Mouse (Mus musculus) brain, embryonic 14.5 days (tissue): ENCODE measurements around the gene Cplx1.

ENCODE experiments used
- CTCF ChIP-seq: fragments of 200-500 bp; IDR thresholded peaks from 2 replicates; pipeline ENCODE4 v1.5.1; 2012; ENCODE audit warnings: inconsistent platforms, mild to moderate bottlenecking, moderate library complexity, borderline replicate concordance; ENCODE audit not compliant: insufficient read depth, insufficient read length; ENCODE audit errors: extremely low read depth
- POLR2A ChIP-seq: fragments of 200-500 bp; IDR thresholded peaks from 2 replicates; pipeline ENCODE4 v1.6.1; 2012; ENCODE audit warnings: mild to moderate bottlenecking, inconsistent platforms, borderline replicate concordance; ENCODE audit not compliant: poor library complexity, insufficient read depth, insufficient read length, severe bottlenecking; ENCODE audit errors: extremely low read depth

DNA sequence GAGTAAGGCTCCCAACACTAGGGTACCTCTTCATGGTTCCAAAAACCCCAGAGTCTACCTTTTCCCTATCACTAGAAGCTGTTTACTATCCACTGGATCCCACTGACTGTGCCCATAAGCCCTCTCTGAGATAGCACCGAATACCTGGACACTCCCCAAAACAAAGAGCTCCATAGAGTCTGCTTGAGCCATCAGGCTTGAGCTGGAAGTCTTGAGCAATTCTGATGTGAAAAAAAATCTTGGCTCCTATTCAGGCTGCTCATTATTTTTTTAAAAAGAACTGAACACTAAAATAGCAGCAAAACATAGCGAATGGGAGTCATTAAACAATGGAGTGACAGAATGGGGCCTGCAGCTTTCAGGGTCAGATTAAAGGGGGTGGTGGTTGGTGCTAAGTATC, 17.3 kb upstream of the Cplx1 start:
- TF ChIP-seq POLR2A (no peak), CTCF (no peak)
